Mouse (Mus musculus) cerebellum, adult 2 months (tissue): ENCODE measurements around the gene Foxa3.

ENCODE experiments used
- CTCF ChIP-seq: fragments of 200-500 bp; IDR thresholded peaks from 2 replicates; pipeline ENCODE4 v1.5.1; 2011; ENCODE audit warnings: low read depth, mild to moderate bottlenecking, control low read depth, low read length, moderate library complexity, borderline replicate concordance; ENCODE audit not compliant: insufficient read depth
- POLR2A ChIP-seq: fragments of 200-500 bp; IDR thresholded peaks from 2 replicates; pipeline ENCODE4 v1.6.1; 2011; ENCODE audit warnings: low read length, control low read depth, borderline replicate concordance; ENCODE audit not compliant: insufficient read depth

- no peak for TF ChIP-seq CTCF
- no peak for TF ChIP-seq POLR2A
Measured at GRCm38 (mm10) chr7:19007026-19007977, 16.0 kb downstream of the Foxa3 start.
